Mouse (Mus musculus) granulocyte monocyte progenitor cell, adult 5-6 weeks (primary cell): ENCODE measurements around the gene Lce3d. TPM values are rescaled to one million over a fixed set of nuclear protein-coding genes. Genes with fewer than 3 reads are reported as not detected.

Experiments used
- ATAC-seq: replicated peaks from 2 replicates; pipeline ENCODE4 v1.8.0; 2016; ENCODE audit warnings: mild to moderate bottlenecking, moderate TSS enrichment, inconsistent platforms; ENCODE audit not compliant: poor library complexity, severe bottlenecking
- total RNA-seq, 2 experiments: library from RNA; stranded (forward) in 1 of 2; stranded (reverse) in 1 of 2; fragments of 200-712, 200-1000 nt in 1 of 2; fragments of >200 nt in 1 of 2; fragmentation: Nextera tagmentation in 1 of 2; gene quantifications; 2 replicates each; pipeline ENCODE4 v1.2.3; 2014 to 2017

Gene Lce3d
- total RNA-seq (2014; fragmentation: Nextera tagmentation) (not detected in 2 replicates), total RNA-seq (2017) (not detected in 2 replicates)

- no peak for ATAC-seq
Observed at GRCm38 (mm10) chr3:92957090-92957489, at the start of gene Lce3d. TSS of gene Lce3d (plus strand) at chr3:92957390.

GRCm38 (mm10) chr3:92907571-92907970, 49.6 kb upstream of the Lce3d start:
- no peak; the same call in 1 of the 2 replicates for ATAC-seq

- no peak for ATAC-seq
Observed at GRCm38 (mm10) chr3:92920364-92920763, 36.8 kb upstream of the Lce3d start.

- ATAC-seq, result no peak
Observed at GRCm38 (mm10) chr3:92926130-92926529, 31.1 kb upstream of the Lce3d start, which contains the start of gene Lce3a. TSS of gene Lce3a (minus strand) at chr3:92926230.

GRCm38 (mm10) chr3:92932679-92933078, 24.5 kb upstream of the Lce3d start, which contains the start of gene Lce3b:
TSS of gene Lce3b (plus strand) at chr3:92932979.
- ATAC-seq, result no peak

- ATAC-seq, result no peak
Observed at GRCm38 (mm10) chr3:92944186-92944585, 13.0 kb upstream of the Lce3d start, which contains the start of gene Lce3c. TSS of gene Lce3c (plus strand) at chr3:92944486.

- no peak for ATAC-seq
Observed at GRCm38 (mm10) chr3:92966761-92967160, 9.6 kb downstream of the Lce3d start, which contains the start of gene Lce3e. TSS of gene Lce3e (plus strand) at chr3:92967061.

- ATAC-seq, result no peak
Observed at GRCm38 (mm10) chr3:92978484-92978883, 21.3 kb downstream of the Lce3d start.

- no peak for ATAC-seq
Observed at GRCm38 (mm10) chr3:92991926-92992325, 34.7 kb downstream of the Lce3d start, which contains the start of gene Lce3f. TSS of gene Lce3f (plus strand) at chr3:92992226.

GRCm38 (mm10) chr3:92998691-92999090, 41.5 kb downstream of the Lce3d start:
- peak; percentile 81 for ATAC-seq

- no peak for ATAC-seq
Observed at GRCm38 (mm10) chr3:93000621-93001020, 43.4 kb downstream of the Lce3d start.

- no peak for ATAC-seq
Observed at GRCm38 (mm10) chr3:93002843-93003242, 45.7 kb downstream of the Lce3d start.

Other genes starting within 250 kb of the Lce3d start
- gene Lce1e, start 248.3 kb upstream of the Lce3d start, total RNA-seq (2014; fragmentation: Nextera tagmentation), result not detected in 2 replicates
- not detected in 2 replicates for gene Lce1e, start 248.3 kb upstream of the Lce3d start, total RNA-seq (2017)
- not detected in 2 replicates for gene Lce1f, start 237.0 kb upstream of the Lce3d start, total RNA-seq (2014; fragmentation: Nextera tagmentation)
- not detected in 2 replicates for gene Lce1f, start 237.0 kb upstream of the Lce3d start, total RNA-seq (2017)
- gene Gm38119, start 218.3 kb upstream of the Lce3d start, total RNA-seq (2014; fragmentation: Nextera tagmentation), result not detected in 2 replicates
- not detected in 2 replicates for gene Gm38119, start 218.3 kb upstream of the Lce3d start, total RNA-seq (2017)
- gene Lce1g, start 205.1 kb upstream of the Lce3d start, total RNA-seq (2014; fragmentation: Nextera tagmentation), result not detected in 2 replicates
- gene Lce1g, start 205.1 kb upstream of the Lce3d start, total RNA-seq (2017), result not detected in 2 replicates
- gene Lce1h, start 192.3 kb upstream of the Lce3d start, total RNA-seq (2014; fragmentation: Nextera tagmentation), result not detected in 2 replicates
- not detected in 2 replicates for gene Lce1h, start 192.3 kb upstream of the Lce3d start, total RNA-seq (2017)
- not detected in 2 replicates for gene Lce1i, start 178.5 kb upstream of the Lce3d start, total RNA-seq (2014; fragmentation: Nextera tagmentation)
- not detected in 2 replicates for gene Lce1i, start 178.5 kb upstream of the Lce3d start, total RNA-seq (2017)
- not detected in 2 replicates for gene Lce1j, start 166.9 kb upstream of the Lce3d start, total RNA-seq (2014; fragmentation: Nextera tagmentation)
- gene Lce1j, start 166.9 kb upstream of the Lce3d start, total RNA-seq (2017), result not detected in 2 replicates
- gene Lce1k, start 149.5 kb upstream of the Lce3d start, total RNA-seq (2014; fragmentation: Nextera tagmentation), result not detected in 2 replicates
- gene Lce1k, start 149.5 kb upstream of the Lce3d start, total RNA-seq (2017), result not detected in 2 replicates
- gene Kprp, start 130.1 kb upstream of the Lce3d start, total RNA-seq (2014; fragmentation: Nextera tagmentation), result not detected in 2 replicates
- gene Kprp, start 130.1 kb upstream of the Lce3d start, total RNA-seq (2017), result not detected in 2 replicates
- not detected in 2 replicates for gene Lce1l, start 106.1 kb upstream of the Lce3d start, total RNA-seq (2014; fragmentation: Nextera tagmentation)
- gene Lce1l, start 106.1 kb upstream of the Lce3d start, total RNA-seq (2017), result not detected in 2 replicates
- gene 2310050C09Rik, start 87.2 kb upstream of the Lce3d start, total RNA-seq (2014; fragmentation: Nextera tagmentation), result not detected in 2 replicates
- not detected in 2 replicates for gene 2310050C09Rik, start 87.2 kb upstream of the Lce3d start, total RNA-seq (2017)
- not detected in 2 replicates for gene Lce3a, start 31.2 kb upstream of the Lce3d start, total RNA-seq (2014; fragmentation: Nextera tagmentation)
- gene Lce3a, start 31.2 kb upstream of the Lce3d start, total RNA-seq (2017), result not detected in 2 replicates
- gene Lce3b, start 24.4 kb upstream of the Lce3d start, total RNA-seq (2014; fragmentation: Nextera tagmentation), result not detected in 2 replicates
- not detected in 2 replicates for gene Lce3b, start 24.4 kb upstream of the Lce3d start, total RNA-seq (2017)
- gene Lce3c, start 12.9 kb upstream of the Lce3d start, total RNA-seq (2014; fragmentation: Nextera tagmentation), result not detected in 2 replicates
- not detected in 2 replicates for gene Lce3c, start 12.9 kb upstream of the Lce3d start, total RNA-seq (2017)
- gene Lce3e, start 9.7 kb downstream of the Lce3d start, total RNA-seq (2014; fragmentation: Nextera tagmentation), result not detected in 2 replicates
- gene Lce3e, start 9.7 kb downstream of the Lce3d start, total RNA-seq (2017), result not detected in 2 replicates
- gene Lce3f, start 34.8 kb downstream of the Lce3d start, total RNA-seq (2014; fragmentation: Nextera tagmentation), result not detected in 2 replicates
- not detected in 2 replicates for gene Lce3f, start 34.8 kb downstream of the Lce3d start, total RNA-seq (2017)
- not detected in 2 replicates for gene Crct1, start 58.3 kb downstream of the Lce3d start, total RNA-seq (2014; fragmentation: Nextera tagmentation)
- gene Crct1, start 58.3 kb downstream of the Lce3d start, total RNA-seq (2017), result not detected in 2 replicates
- not detected in 2 replicates for gene Lce1m, start 61.7 kb downstream of the Lce3d start, total RNA-seq (2014; fragmentation: Nextera tagmentation)
- gene Lce1m, start 61.7 kb downstream of the Lce3d start, total RNA-seq (2017), result not detected in 2 replicates
- not detected in 2 replicates for gene Gm4858, start 111.4 kb downstream of the Lce3d start, total RNA-seq (2014; fragmentation: Nextera tagmentation)
- gene Gm4858, start 111.4 kb downstream of the Lce3d start, total RNA-seq (2017), result not detected in 2 replicates
- not detected in 2 replicates for gene Crnn, start 187.4 kb downstream of the Lce3d start, total RNA-seq (2014; fragmentation: Nextera tagmentation)
- not detected in 2 replicates for gene Crnn, start 187.4 kb downstream of the Lce3d start, total RNA-seq (2017)
- not detected in 2 replicates for gene Flg2, start 239.9 kb downstream of the Lce3d start, total RNA-seq (2014; fragmentation: Nextera tagmentation)
- not detected in 2 replicates for gene Flg2, start 239.9 kb downstream of the Lce3d start, total RNA-seq (2017)